Mouse (Mus musculus): Measurements from ENCODE around the gene Cir1. TPM values are rescaled to one million over a fixed set of nuclear protein-coding genes. Genes with fewer than 3 reads are reported as not detected.

The Cir1 gene
- polyA plus RNA-seq, 1 experiment from 2014 or later, result 23.8 TPM

GRCm38 (mm10) chr2:73272351-73273248 is 39.9 kb downstream of the Cir1 start:
- peaks cover 19% of the 10 kb centered on the region for H3K4me1 ChIP-seq (ENCODE audit: control insufficient read depth, insufficient read depth, low read length)
- H3K9ac ChIP-seq (ENCODE audit: low read depth, low read length), result peak overlapping the region; percentile 62
- H3K4me3 ChIP-seq (ENCODE audit: low read depth, low read length), result peak overlapping the region; percentile 46
- ATAC-seq (ENCODE audit: low read depth) (no peak), DNase-seq (ENCODE audit: low spot score) (peak; percentile 5)
- H3K4me2 ChIP-seq (ENCODE audit: low read depth, low read length), result peak overlapping the region; percentile 72
- H3K27ac ChIP-seq (replicated peaks; ENCODE audit: low read depth, low read length), result no peak overlapping the region; the same call in 1 of the 2 replicates
- WGBS, result under 1% methylated on average over 38 of the region's 55 CpGs
- H3K9me3 ChIP-seq (ENCODE audit: control insufficient read depth, low read length), result no peaks in the 10 kb centered on the region
- H3K36me3 ChIP-seq (ENCODE audit: control insufficient read depth, insufficient read depth, low read length), result no peaks in the 10 kb centered on the region
- H3K27me3 ChIP-seq (replicated peaks; ENCODE audit: control insufficient read depth, insufficient read depth, low read length), result peaks cover 83% of the 10 kb centered on the region

DNA sequence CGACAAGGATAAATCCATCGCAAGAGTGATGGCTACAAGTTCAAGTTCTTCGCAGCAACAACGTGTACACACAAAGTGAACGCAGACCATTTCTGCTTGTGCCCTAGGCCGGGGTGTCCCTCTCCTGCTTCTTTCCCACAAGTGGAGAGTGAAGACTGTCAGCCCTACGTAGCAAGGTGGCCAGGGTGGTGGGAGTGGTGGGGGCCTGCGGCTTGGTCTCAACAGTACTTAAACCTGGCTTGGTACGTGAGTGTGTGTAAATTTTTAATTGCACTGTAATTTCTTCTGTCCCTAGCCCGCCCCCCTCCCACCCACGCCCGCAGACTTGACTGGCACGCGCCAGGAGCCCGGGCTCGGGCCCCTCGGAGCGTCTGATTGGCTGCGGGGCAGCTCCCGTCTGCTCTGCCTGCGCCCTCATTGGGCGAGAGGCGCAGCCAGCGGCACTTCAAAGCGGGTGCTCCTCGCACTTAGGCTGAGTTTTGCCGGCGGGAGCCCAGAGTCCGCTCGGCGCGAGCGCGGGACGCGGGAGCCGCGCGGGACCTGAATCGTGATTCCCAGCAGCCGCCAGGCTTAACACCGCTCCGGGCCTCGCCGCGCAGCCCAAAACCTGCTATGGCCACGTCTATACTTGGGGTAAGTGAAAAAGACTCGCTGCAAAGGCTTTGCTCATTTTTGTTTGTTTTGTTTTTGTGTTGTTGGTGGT is 40.9 kb downstream of the Cir1 start, which contains the start of gene Sp9:
Gene Sp9 (plus strand): TSS at position 467 of the 703 bp plus-strand sequence.
- peaks cover 84% of the 10 kb centered on the region for H3K27me3 ChIP-seq (replicated peaks; ENCODE audit: control insufficient read depth, insufficient read depth, low read length)
- no peaks in the 10 kb centered on the region for H3K9me3 ChIP-seq (ENCODE audit: control insufficient read depth, low read length)
- H3K4me2 ChIP-seq (ENCODE audit: low read depth, low read length), result peak within 1 kb of the TSS; percentile 72
- under 1% methylated on average over 48 of the region's 48 CpGs for WGBS
- no peak within 1 kb of the TSS; the same call in 1 of the 2 replicates for H3K27ac ChIP-seq (replicated peaks; ENCODE audit: low read depth, low read length)
- DNase-seq (ENCODE audit: low spot score), result peak; percentile 91
- peaks cover 19% of the 10 kb centered on the region for H3K4me1 ChIP-seq (ENCODE audit: control insufficient read depth, insufficient read depth, low read length)
- H3K36me3 ChIP-seq (ENCODE audit: control insufficient read depth, insufficient read depth, low read length), result no peaks in the 10 kb centered on the region
- H3K4me3 ChIP-seq (ENCODE audit: low read depth, low read length), result peak within 1 kb of the TSS; percentile 46
- ATAC-seq (ENCODE audit: low read depth), result peak; percentile 79
- peak within 1 kb of the TSS; percentile 62 for H3K9ac ChIP-seq (ENCODE audit: low read depth, low read length)

DNA sequence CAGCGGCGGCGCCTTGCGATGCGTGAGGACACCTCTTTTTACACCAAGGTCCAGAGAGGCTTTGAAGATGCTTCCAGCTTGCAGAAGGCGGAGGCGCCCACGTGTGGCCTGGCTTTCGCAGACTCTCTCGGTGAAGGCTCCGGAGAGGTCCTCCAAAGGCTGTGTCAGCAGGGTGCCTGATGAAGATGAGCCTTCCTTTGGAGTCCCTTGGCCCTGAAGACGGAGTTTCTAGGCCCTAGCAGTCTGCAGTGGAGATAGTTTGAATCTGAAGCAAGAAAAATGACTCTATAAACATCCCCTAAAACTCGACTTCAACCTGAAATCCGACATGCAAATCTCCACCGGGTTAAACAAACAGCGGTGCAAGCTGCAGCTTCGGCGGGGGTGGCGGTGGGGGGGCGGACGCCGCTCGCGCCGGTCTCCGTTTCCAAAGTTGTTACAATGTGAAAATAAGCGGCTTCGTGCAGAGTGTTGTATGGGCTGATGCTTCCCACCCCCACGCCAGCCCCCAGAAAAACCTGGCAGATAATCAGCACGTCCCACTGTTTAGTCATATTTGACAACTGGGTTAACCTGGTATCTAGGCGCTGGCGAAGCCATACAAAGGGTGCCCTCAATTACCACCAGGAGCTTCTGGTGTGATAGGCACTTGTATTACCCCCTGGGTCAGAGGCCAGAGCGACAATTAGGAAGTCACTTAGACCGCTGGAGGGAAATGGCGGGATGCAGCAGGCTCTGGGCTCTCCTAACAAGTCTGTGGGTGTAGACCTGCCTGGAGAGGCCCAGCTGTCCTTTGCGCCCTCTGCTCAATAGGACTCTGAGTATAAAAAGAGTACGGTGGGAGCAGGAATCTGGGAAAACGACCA is 41.7 kb downstream of the Cir1 start:
- no peaks in the 10 kb centered on the region for H3K36me3 ChIP-seq (ENCODE audit: control insufficient read depth, insufficient read depth, low read length)
- peak; percentile 47 for DNase-seq (ENCODE audit: low spot score)
- no peak overlapping the region; the same call in 1 of the 2 replicates for H3K27ac ChIP-seq (replicated peaks; ENCODE audit: low read depth, low read length)
- 2% methylated on average over 38 of the region's 38 CpGs for WGBS
- 0 out of 2 replicates have a peak overlapping the region, but pooled peaks have one; percentile 15 for H3K9ac ChIP-seq (ENCODE audit: low read depth, low read length)
- H3K27me3 ChIP-seq (replicated peaks; ENCODE audit: control insufficient read depth, insufficient read depth, low read length), result peaks cover 84% of the 10 kb centered on the region
- H3K9me3 ChIP-seq (ENCODE audit: control insufficient read depth, low read length), result no peaks in the 10 kb centered on the region
- peak overlapping the region; percentile 72 for H3K4me2 ChIP-seq (ENCODE audit: low read depth, low read length)
- no peak for ATAC-seq (ENCODE audit: low read depth)
- peaks cover 19% of the 10 kb centered on the region for H3K4me1 ChIP-seq (ENCODE audit: control insufficient read depth, insufficient read depth, low read length)
- peak overlapping the region; percentile 46 for H3K4me3 ChIP-seq (ENCODE audit: low read depth, low read length)

DNA sequence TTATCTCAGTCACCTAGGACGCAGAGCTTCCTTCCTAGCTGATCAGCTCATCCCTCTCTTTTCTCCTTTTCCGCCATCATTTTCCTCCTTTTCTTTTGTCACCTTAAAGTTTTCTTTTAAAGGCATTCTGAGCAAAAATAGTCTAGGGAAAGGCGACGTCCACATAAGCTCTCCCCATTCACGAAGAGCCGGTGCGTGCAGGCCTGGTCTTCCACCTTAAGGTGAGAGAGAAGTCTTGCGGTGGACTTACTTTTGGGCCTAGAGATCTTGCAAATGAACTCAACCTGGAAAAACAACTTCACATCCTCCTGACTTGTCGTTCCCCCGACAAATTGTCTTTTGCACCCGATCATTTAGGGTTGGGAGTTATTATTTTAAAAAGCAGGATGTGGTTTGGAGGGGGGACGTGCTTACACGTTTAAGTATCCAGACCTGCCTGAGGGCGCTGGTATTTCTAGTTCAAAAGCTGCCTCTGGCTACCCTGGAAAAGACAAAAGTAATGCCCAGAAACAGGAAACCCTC is 42.4 kb downstream of the Cir1 start:
- H3K4me3 ChIP-seq (ENCODE audit: low read depth, low read length), result peak overlapping the region; percentile 46
- H3K27me3 ChIP-seq (replicated peaks; ENCODE audit: control insufficient read depth, insufficient read depth, low read length), result peaks cover 90% of the 10 kb centered on the region
- peak overlapping the region; percentile 72 for H3K4me2 ChIP-seq (ENCODE audit: low read depth, low read length)
- no peaks in the 10 kb centered on the region for H3K9me3 ChIP-seq (ENCODE audit: control insufficient read depth, low read length)
- 5% methylated on average over 14 of the region's 14 CpGs for WGBS
- ATAC-seq (ENCODE audit: low read depth) (no peak), DNase-seq (ENCODE audit: low spot score) (peak; percentile 2)
- H3K9ac ChIP-seq (ENCODE audit: low read depth, low read length), result no peak overlapping the region
- no peaks in the 10 kb centered on the region for H3K36me3 ChIP-seq (ENCODE audit: control insufficient read depth, insufficient read depth, low read length)
- no peak overlapping the region for H3K27ac ChIP-seq (replicated peaks; ENCODE audit: low read depth, low read length)
- peaks cover 19% of the 10 kb centered on the region for H3K4me1 ChIP-seq (ENCODE audit: control insufficient read depth, insufficient read depth, low read length)

DNA sequence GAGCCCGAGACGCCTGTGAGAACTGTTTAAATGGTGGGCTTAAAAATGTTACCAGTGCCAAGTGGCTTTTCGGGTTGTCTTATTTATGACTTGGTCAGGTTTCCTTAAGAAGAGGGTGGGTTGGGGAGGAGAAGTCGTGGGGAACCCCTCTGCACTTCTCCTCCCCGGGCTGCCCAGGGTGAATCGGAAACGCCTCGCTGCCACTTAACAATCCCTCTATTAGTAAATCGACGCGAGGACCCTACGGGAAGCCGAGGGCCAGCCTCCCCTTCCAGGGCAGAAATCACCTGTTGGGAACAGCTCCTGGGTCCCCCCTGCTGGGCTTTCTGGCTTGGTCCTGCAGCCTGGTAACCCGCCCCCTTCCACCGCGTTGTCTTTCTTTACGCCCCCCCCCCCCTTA is 42.8 kb downstream of the Cir1 start:
- 0% methylated on average over 7 of the region's 17 CpGs for WGBS
- Histone ChIP-seq H3K9me3 (ENCODE audit: control insufficient read depth, low read length) (no peaks in the 10 kb centered on the region), H3K4me2 (ENCODE audit: low read depth, low read length) (peak overlapping the region; percentile 24; the same call in 1 of the 2 replicates), H3K4me1 (ENCODE audit: control insufficient read depth, insufficient read depth, low read length) (peaks cover 17% of the 10 kb centered on the region), H3K27ac (replicated peaks; ENCODE audit: low read depth, low read length) (no peak overlapping the region), H3K4me3 (ENCODE audit: low read depth, low read length) (peak overlapping the region; percentile 10; the same call in 1 of the 2 replicates), H3K9ac (ENCODE audit: low read depth, low read length) (no peak overlapping the region), H3K36me3 (ENCODE audit: control insufficient read depth, insufficient read depth, low read length) (no peaks in the 10 kb centered on the region), H3K27me3 (replicated peaks; ENCODE audit: control insufficient read depth, insufficient read depth, low read length) (peaks cover 92% of the 10 kb centered on the region)
- ATAC-seq (ENCODE audit: low read depth), result no peak
- peak; percentile 4 for DNase-seq (ENCODE audit: low spot score)

DNA sequence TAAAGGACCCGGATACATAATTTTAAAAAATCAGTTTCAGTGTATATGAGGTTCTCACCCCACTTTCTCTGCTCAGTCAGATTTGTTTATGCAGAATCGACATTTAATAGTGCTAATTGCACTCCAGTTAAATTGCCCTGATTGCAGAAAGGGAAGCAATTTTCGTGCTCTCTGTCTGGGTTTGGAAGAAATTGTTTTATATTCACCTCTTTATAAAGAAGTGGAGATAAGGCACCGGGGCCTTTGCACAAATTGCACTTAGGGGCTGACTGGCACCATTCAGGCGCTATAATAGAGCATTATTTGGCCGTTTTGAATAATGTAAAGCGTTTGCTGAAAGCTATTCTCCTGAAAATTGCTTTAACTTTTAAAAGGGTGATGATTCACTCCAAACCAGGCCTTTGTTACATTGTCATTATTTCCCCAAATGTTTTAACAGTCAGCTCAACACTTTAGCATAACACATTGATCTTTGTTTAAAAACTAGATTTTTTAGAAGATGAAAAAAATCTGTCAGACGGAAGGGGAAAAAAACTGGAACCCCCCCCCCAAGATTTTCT is 43.6 kb downstream of the Cir1 start:
- H3K9ac ChIP-seq (ENCODE audit: low read depth, low read length), result no peak overlapping the region
- no peaks in the 10 kb centered on the region for H3K9me3 ChIP-seq (ENCODE audit: control insufficient read depth, low read length)
- H3K27ac ChIP-seq (replicated peaks; ENCODE audit: low read depth, low read length), result no peak overlapping the region
- H3K4me2 ChIP-seq (ENCODE audit: low read depth, low read length), result no peak overlapping the region
- DNase-seq (ENCODE audit: low spot score) (no peak), ATAC-seq (ENCODE audit: low read depth) (no peak)
- H3K4me3 ChIP-seq (ENCODE audit: low read depth, low read length), result no peak overlapping the region
- H3K4me1 ChIP-seq (ENCODE audit: control insufficient read depth, insufficient read depth, low read length), result peaks cover 17% of the 10 kb centered on the region
- no peaks in the 10 kb centered on the region for H3K36me3 ChIP-seq (ENCODE audit: control insufficient read depth, insufficient read depth, low read length)
- peaks cover 91% of the 10 kb centered on the region for H3K27me3 ChIP-seq (replicated peaks; ENCODE audit: control insufficient read depth, insufficient read depth, low read length)
- 13% methylated on average over 8 of the region's 8 CpGs for WGBS

- peaks cover 13% of the 10 kb centered on the region for H3K4me1 ChIP-seq (ENCODE audit: control insufficient read depth, insufficient read depth, low read length)
- H3K9ac ChIP-seq (ENCODE audit: low read depth, low read length), result no peak overlapping the region
- DNase-seq (ENCODE audit: low spot score), result peak; percentile 7
- H3K4me3 ChIP-seq (ENCODE audit: low read depth, low read length), result 0 out of 2 replicates have a peak overlapping the region, but pooled peaks have one; percentile 0
- no peak overlapping the region for H3K27ac ChIP-seq (replicated peaks; ENCODE audit: low read depth, low read length)
- no peaks in the 10 kb centered on the region for H3K9me3 ChIP-seq (ENCODE audit: control insufficient read depth, low read length)
- no peak for ATAC-seq (ENCODE audit: low read depth)
- H3K4me2 ChIP-seq (ENCODE audit: low read depth, low read length), result 0 out of 2 replicates have a peak overlapping the region, but pooled peaks have one; percentile 18
- no peaks in the 10 kb centered on the region for H3K36me3 ChIP-seq (ENCODE audit: control insufficient read depth, insufficient read depth, low read length)
- peaks cover 84% of the 10 kb centered on the region for H3K27me3 ChIP-seq (replicated peaks; ENCODE audit: control insufficient read depth, insufficient read depth, low read length)
- WGBS, result 3% methylated on average over 12 of the region's 12 CpGs
These were observed 44.2 kb downstream of the Cir1 start for GRCm38 (mm10) chr2:73268281-73268680.
